Mouse (Mus musculus) cerebellum, adult 2 months (tissue): ENCODE results near the gene Pax2.

Source experiments
- CTCF ChIP-seq: fragments of 200-500 bp; IDR thresholded peaks from 2 replicates; pipeline ENCODE4 v1.5.1; 2011; ENCODE audit warnings: low read depth, mild to moderate bottlenecking, control low read depth, low read length, moderate library complexity, borderline replicate concordance; ENCODE audit not compliant: insufficient read depth
- POLR2A ChIP-seq: fragments of 200-500 bp; IDR thresholded peaks from 2 replicates; pipeline ENCODE4 v1.6.1; 2011; ENCODE audit warnings: low read length, control low read depth, borderline replicate concordance; ENCODE audit not compliant: insufficient read depth

- TF ChIP-seq CTCF (no peak), POLR2A (no peak)
Measured at GRCm38 (mm10) chr19:44875718-44876117, 119.9 kb downstream of the Pax2 start.
